Mouse (Mus musculus) liver, adult 2 months (tissue): ENCODE data around the gene Evi2. TPM values are rescaled to one million over a fixed set of nuclear protein-coding genes. Genes with fewer than 3 reads are reported as not detected.

ENCODE experiments used
- DNase-seq: peaks from one replicate; pipeline ENCODE4 v3.0.0-alpha.2; 2011; ENCODE audit warnings: low read depth, low spot score; ENCODE audit errors: extremely low read depth
- H3K27ac ChIP-seq: fragments of 200-500 bp; replicated peaks from 2 replicates; pipeline ENCODE4 v1.5.1; 2012; ENCODE audit warnings: low read depth, mild to moderate bottlenecking, control low read depth, inconsistent platforms, low read length; ENCODE audit not compliant: insufficient read depth
- H3K27me3 ChIP-seq: fragments of 200-500 bp; 2 replicates; pipeline ENCODE4 v1.6.1; 2012; ENCODE audit warnings: mild to moderate bottlenecking, moderate library complexity, low read length, inconsistent platforms; ENCODE audit not compliant: control insufficient read depth, insufficient read depth
- H3K36me3 ChIP-seq: fragments of 200-500 bp; 2 replicates; pipeline ENCODE4 v1.6.1; 2012; ENCODE audit warnings: low read length, inconsistent platforms; ENCODE audit not compliant: control insufficient read depth, insufficient read depth
- H3K4me1 ChIP-seq: fragments of 200-500 bp; 2 replicates; pipeline ENCODE4 v1.6.1; 2011; ENCODE audit warnings: low read length; ENCODE audit not compliant: control insufficient read depth, insufficient read depth
- H3K4me3 ChIP-seq: fragments of 200-500 bp; 2 replicates; pipeline ENCODE4 v1.5.1; 2011; ENCODE audit warnings: low read depth, mild to moderate bottlenecking, control low read depth, low read length, moderate library complexity; ENCODE audit not compliant: insufficient read depth
- H3K79me2 ChIP-seq: fragments of 200-500 bp; 2 replicates; pipeline ENCODE4 v1.6.1; 2012; ENCODE audit warnings: inconsistent platforms, mild to moderate bottlenecking, low read length, moderate library complexity; ENCODE audit not compliant: control insufficient read depth, insufficient read depth
- H3K9ac ChIP-seq: fragments of 200-500 bp; 2 replicates; pipeline ENCODE4 v1.6.1; 2012; ENCODE audit warnings: low read depth, mild to moderate bottlenecking, control low read depth, inconsistent platforms, low read length
- CTCF ChIP-seq: fragments of 200-500 bp; IDR thresholded peaks from 2 replicates; pipeline ENCODE4 v1.5.1; 2011; ENCODE audit warnings: low read depth, low read length, control low read depth
- POLR2A ChIP-seq: fragments of 200-500 bp; IDR thresholded peaks from 2 replicates; pipeline ENCODE4 v1.6.1; 2011; ENCODE audit warnings: low read length, control low read depth; ENCODE audit not compliant: insufficient read depth; ENCODE audit errors: extremely low read depth
- WGBS: fragments of 180-500 bp; shearing (Covaris S2); methylation state at CpG from one replicate; pipeline ENCODE4 v1.1.7; 2018; 5-methylcytosine and 5-hydroxymethylcytosine counted together
- polyA plus RNA-seq: library from polyadenylated mRNA; depleted of rRNA; stranded (reverse); fragments of >200 nt; gene quantifications from 2 replicates; pipeline ENCODE4 v1.2.3, GENCODE M21; 2012
- total RNA-seq: library from RNA; depleted of rRNA; stranded (reverse); fragments of >200 nt; gene quantifications from 2 replicates; pipeline ENCODE4 v1.2.3, GENCODE M21; 2014

The Evi2 gene
- total and polyA plus RNA-seq, 2 experiments, result 0.18 to 0.23 TPM

- no peak overlapping the region for H3K9ac ChIP-seq
- peaks cover 5% of the 10 kb centered on the region for H3K4me1 ChIP-seq
- no peak for TF ChIP-seq CTCF
- TF ChIP-seq POLR2A, result no peak
- no peak for DNase-seq
- H3K27ac ChIP-seq, result no peak overlapping the region
- 55% methylated on average over 8 of the region's 8 CpGs for WGBS
- no peaks in the 10 kb centered on the region for H3K79me2 ChIP-seq
- no peaks in the 10 kb centered on the region for H3K27me3 ChIP-seq
- peaks cover 14% of the 10 kb centered on the region; the same call in 1 of the 2 replicates for H3K36me3 ChIP-seq
- no peak overlapping the region for H3K4me3 ChIP-seq
Observed at GRCm38 (mm10) chr11:79533950-79534690, 3.7 kb upstream of the Evi2 start.

- DNase-seq, result no peak
- Histone ChIP-seq H3K4me3 (no peak overlapping the region), H3K4me1 (peaks cover 5% of the 10 kb centered on the region), H3K79me2 (no peaks in the 10 kb centered on the region), H3K9ac (no peak overlapping the region), H3K27me3 (no peaks in the 10 kb centered on the region), H3K27ac (no peak overlapping the region), H3K36me3 (peaks cover 14% of the 10 kb centered on the region; the same call in 1 of the 2 replicates)
- TF ChIP-seq POLR2A (no peak), CTCF (no peak)
- 95% methylated on average over 6 of the region's 6 CpGs for WGBS
Observed at GRCm38 (mm10) chr11:79533311-79533710, 2.9 kb upstream of the Evi2 start.

- no peaks in the 10 kb centered on the region for H3K79me2 ChIP-seq
- H3K4me3 ChIP-seq, result no peak overlapping the region
- no peak overlapping the region for H3K9ac ChIP-seq
- WGBS, result 94% methylated on average over 4 of the region's 4 CpGs
- peaks cover 2% of the 10 kb centered on the region; the same call in 1 of the 2 replicates for H3K36me3 ChIP-seq
- no peaks in the 10 kb centered on the region for H3K27me3 ChIP-seq
- no peak overlapping the region for H3K27ac ChIP-seq
- no peak for DNase-seq
- H3K4me1 ChIP-seq, result peaks cover 5% of the 10 kb centered on the region
- no peak for TF ChIP-seq CTCF
- TF ChIP-seq POLR2A, result no peak
Observed at GRCm38 (mm10) chr11:79531485-79531884, 1.1 kb upstream of the Evi2 start.

- H3K79me2 ChIP-seq, result no peaks in the 10 kb centered on the region
- H3K9ac ChIP-seq, result no peak overlapping the region
- no peaks in the 10 kb centered on the region; the same call in 1 of the 2 replicates for H3K36me3 ChIP-seq
- 92% methylated on average over 11 of the region's 11 CpGs for WGBS
- H3K4me3 ChIP-seq, result no peak overlapping the region
- no peak overlapping the region for H3K27ac ChIP-seq
- no peak for DNase-seq
- peaks cover 5% of the 10 kb centered on the region for H3K4me1 ChIP-seq
- no peaks in the 10 kb centered on the region for H3K27me3 ChIP-seq
- TF ChIP-seq CTCF, result no peak
- no peak for TF ChIP-seq POLR2A
Observed at GRCm38 (mm10) chr11:79530774-79531173, 385 bp upstream of the Evi2 start.

GRCm38 (mm10) chr11:79529736-79530135 is 653 bp downstream of the Evi2 start:
- no peak for DNase-seq
- WGBS, result 77% methylated on average over 2 of the region's 2 CpGs
- Histone ChIP-seq H3K4me3 (peak overlapping the region; percentile 34), H3K79me2 (no peaks in the 10 kb centered on the region), H3K36me3 (no peaks in the 10 kb centered on the region; the same call in 1 of the 2 replicates), H3K9ac (no peak overlapping the region), H3K27me3 (no peaks in the 10 kb centered on the region), H3K4me1 (peaks cover 5% of the 10 kb centered on the region), H3K27ac (no peak overlapping the region)
- TF ChIP-seq CTCF (no peak), POLR2A (no peak)

GRCm38 (mm10) chr11:79529226-79529625 is 1.2 kb downstream of the Evi2 start:
- Histone ChIP-seq H3K4me3 (no peak overlapping the region), H3K27ac (no peak overlapping the region), H3K4me1 (peaks cover 4% of the 10 kb centered on the region)

More at GRCm38 (mm10) chr11:79529226-79529625, 1.2 kb downstream of the Evi2 start:
- TF ChIP-seq POLR2A, result no peak
- no peak overlapping the region for H3K9ac ChIP-seq
- no peak for DNase-seq
- peaks cover under 1% of the 10 kb centered on the region; the same call in 1 of the 2 replicates for H3K36me3 ChIP-seq
- H3K27me3 ChIP-seq, result no peaks in the 10 kb centered on the region
- no peaks in the 10 kb centered on the region for H3K79me2 ChIP-seq
- 90% methylated on average over 6 of the region's 6 CpGs for WGBS
